Mouse (Mus musculus) erythroblast, embryonic 14.5 days (primary cell): ENCODE results near the gene Dbn1.

Experiments used
- GATA1 ChIP-seq: IDR thresholded peaks from 2 replicates; pipeline ENCODE4 v1.6.1; 2012; ENCODE audit warnings: low read length, inconsistent platforms, mixed read lengths
- TAL1 ChIP-seq: IDR thresholded peaks from 3 replicates; pipeline ENCODE4 v1.6.1; 2012; ENCODE audit warnings: low read length, inconsistent platforms, mixed read lengths

- TF ChIP-seq TAL1 (no peak), GATA1 (no peak)
Observed at GRCm38 (mm10) chr13:55486029-55486794, 1.7 kb downstream of the Dbn1 start.
